Mouse (Mus musculus) small intestine, adult 2 months (tissue): Measurements from ENCODE around the gene Runx1.

Experiments
- CTCF ChIP-seq: fragments of 200-500 bp; IDR thresholded peaks from 2 replicates; pipeline ENCODE4 v1.5.1; 2012; ENCODE audit warnings: low read depth, mild to moderate bottlenecking, control low read depth, inconsistent platforms, low read length, moderate library complexity, mixed read lengths; ENCODE audit not compliant: insufficient replicate concordance, insufficient read length; ENCODE audit errors: extremely low read depth
- POLR2A ChIP-seq: fragments of 200-500 bp; IDR thresholded peaks from 2 replicates; pipeline ENCODE4 v1.6.1; 2012; ENCODE audit warnings: low read depth, mild to moderate bottlenecking, control low read depth, inconsistent platforms, low read length, moderate library complexity

GRCm38 (mm10) chr16:92815195-92815527 is 10.8 kb downstream of the Runx1 start:
- TF ChIP-seq POLR2A, result no peak
- TF ChIP-seq CTCF, result no peak
